In genomic region chr7:113156366-113156765, GRCm38 (mm10) we compare ENCODE assay signal across 15 mouse cellular contexts.
"Had no signal": no experiment of that assay in that cellular context is flagged by ENCODE, and none has a peak within 500 bp of the region (broad histone marks: within the 10 kb centered on the region; RNA-seq: fewer than 3 reads in every experiment).

No protein-coding gene starts in this region.

- H3K4me2 ChIP-seq: kidney, embryonic 15.5 days; liver, embryonic 11.5 days; liver, embryonic 15.5 days; midbrain, embryonic 13.5 days; neural tube, embryonic 12.5 days had no signal

- DNase-seq: kidney, adult 18-20 months; layer of hippocampus, adult 9-11 months; lung, adult 2 months; lung, postnatal 36 days; right cerebral cortex, adult 18-20 months; right cerebral cortex, postnatal 25 days; thymus, postnatal 4 days had no signal

- H3K9me3 ChIP-seq: kidney, embryonic 15.5 days; limb, embryonic 10.5 days; liver, embryonic 15.5 days; midbrain, embryonic 13.5 days; neural tube, embryonic 12.5 days had no signal

- ATAC-seq: lung, postnatal 0 days; midbrain, embryonic 13.5 days had no signal

- H3K4me3 ChIP-seq: kidney, embryonic 15.5 days; limb, embryonic 10.5 days; liver, embryonic 15.5 days; midbrain, embryonic 13.5 days; neural tube, embryonic 12.5 days had no signal

- H3K27me3 ChIP-seq: kidney, embryonic 15.5 days; neural tube, embryonic 12.5 days had no signal

- H3K9ac ChIP-seq: kidney, embryonic 15.5 days; liver, embryonic 15.5 days; midbrain, embryonic 13.5 days; neural tube, embryonic 12.5 days had no signal

- H3K4me1 ChIP-seq: liver, embryonic 15.5 days; neural tube, embryonic 12.5 days had no signal

- H3K27ac ChIP-seq: kidney, embryonic 15.5 days; limb, embryonic 10.5 days; liver, embryonic 15.5 days; midbrain, embryonic 13.5 days; neural tube, embryonic 12.5 days; stomach, postnatal 0 days had no signal

- H3K36me3 ChIP-seq: kidney, embryonic 15.5 days; limb, embryonic 10.5 days; liver, embryonic 15.5 days; midbrain, embryonic 13.5 days; neural tube, embryonic 12.5 days had no signal
